Mouse (Mus musculus) MEL-GATA-1-ER (cell line): ENCODE data around the gene Ttll7.

Experiments
- DNase-seq: peaks from one replicate; pipeline ENCODE4 v3.0.0-alpha.2; 2012; ENCODE audit warnings: low read depth; ENCODE audit errors: extremely low read depth

Gene Ttll7

DNA sequence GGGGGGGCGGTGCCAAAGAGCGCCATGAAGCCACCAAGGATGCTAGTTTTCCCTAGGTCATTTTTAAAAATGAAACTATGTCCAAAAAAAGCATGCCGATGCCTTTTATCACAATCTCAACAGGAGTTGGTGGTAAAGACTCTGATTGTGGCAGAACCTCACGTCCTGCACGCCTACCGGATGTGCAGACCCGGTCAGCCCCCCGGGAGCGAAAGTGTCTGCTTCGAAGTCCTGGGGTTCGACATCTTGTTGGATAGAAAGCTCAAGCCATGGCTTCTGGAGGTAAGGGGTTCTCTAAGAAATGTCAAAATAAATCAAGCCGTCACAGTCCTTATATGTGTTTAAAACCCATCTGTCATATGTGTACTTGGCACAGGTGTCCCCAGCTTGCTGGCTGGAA lies 60.9 kb downstream of the Ttll7 start:
- no peak for DNase-seq

DNA sequence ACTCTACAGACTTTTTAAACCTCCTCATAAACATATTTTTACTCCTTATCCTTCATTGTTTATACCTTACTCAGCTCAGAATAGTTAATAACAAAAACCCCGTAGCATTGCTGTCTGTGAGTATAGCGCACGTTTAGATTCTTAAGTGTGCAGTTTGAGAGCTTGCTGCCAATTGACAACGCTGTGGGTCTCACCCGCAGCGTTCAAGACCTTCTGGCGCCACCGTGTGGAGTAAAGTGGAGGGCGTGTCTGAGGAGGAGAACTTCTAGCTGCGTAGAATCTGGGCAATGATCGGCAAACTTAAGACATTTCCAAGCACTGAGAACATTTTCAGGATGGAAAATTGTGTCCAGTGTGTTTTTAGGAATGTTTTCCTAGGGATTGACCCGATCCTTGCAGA lies 62.6 kb downstream of the Ttll7 start:
- DNase-seq: peak; percentile 68

DNA sequence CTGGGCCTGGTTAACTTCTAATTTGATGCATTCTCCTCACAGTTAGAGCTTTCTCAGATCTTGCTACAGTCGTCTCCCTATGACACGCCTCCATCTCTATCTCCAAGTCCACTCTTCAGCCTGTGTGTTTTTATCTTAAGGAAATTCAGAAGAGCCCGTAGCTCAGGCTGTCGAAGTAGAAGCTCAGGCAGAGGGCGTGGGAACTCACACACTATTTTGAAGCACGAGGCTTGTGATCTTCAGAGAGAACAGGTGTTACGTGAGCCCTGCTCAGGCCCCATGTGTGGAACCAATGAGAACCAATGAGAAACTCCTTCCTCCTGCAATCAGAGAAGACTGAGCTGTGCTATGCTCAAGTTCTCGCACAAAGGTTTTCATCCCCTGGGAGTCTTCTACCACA lies 65.7 kb downstream of the Ttll7 start:
- no peak for DNase-seq

DNA sequence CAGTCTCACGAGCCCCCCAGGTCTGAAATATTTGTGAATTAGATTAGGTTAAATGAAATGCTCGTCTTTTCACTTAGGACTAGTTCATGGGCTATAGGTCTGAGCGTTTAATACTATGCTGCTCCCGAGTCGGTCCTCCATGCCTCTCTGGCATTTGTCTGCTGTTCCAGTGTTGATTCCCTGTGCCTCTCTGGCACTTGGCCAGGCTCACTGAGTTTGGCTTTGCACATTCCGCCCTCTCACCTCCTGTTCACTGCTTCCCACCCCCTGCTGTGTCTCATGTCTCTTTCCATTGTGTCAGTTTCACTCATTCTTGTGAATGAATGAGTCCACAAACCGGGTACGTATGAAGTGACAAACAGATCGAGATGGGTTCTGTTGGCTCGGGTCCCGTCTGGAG lies 66.2 kb downstream of the Ttll7 start:
- DNase-seq: no peak

DNA sequence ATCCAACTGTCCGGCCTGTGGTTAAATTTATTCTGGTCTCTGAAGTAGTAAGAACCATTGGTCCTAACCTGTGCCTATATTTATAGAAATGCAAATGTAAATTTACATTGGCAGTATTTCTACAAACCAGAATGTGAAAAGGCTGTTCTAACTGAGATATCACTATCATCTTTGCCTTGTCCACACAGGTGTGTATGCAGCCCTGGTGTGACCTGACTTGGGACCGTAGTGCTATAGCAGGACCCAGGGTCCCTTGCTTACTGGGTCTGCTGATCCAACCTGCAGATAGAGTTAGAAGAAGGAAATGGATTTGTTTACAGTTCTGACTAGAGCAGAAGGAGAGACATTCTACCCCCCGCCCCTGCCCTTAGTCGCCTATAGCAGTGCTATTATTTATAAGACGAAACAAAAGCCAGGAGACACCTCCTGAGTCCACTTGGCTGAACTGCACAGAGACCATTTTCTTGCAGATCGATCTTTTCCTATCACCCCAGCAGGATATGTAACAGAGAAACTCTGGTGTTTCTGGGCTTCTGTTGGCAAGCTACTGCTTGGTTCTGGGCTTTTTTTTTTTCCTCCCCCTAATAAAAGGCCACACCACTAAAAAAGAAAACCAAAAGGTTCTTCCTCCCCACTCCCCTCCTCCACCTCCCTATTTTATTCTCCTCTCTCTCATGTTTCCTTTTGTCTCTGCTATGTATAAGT lies 75.3 kb downstream of the Ttll7 start:
- no peak for DNase-seq

DNA sequence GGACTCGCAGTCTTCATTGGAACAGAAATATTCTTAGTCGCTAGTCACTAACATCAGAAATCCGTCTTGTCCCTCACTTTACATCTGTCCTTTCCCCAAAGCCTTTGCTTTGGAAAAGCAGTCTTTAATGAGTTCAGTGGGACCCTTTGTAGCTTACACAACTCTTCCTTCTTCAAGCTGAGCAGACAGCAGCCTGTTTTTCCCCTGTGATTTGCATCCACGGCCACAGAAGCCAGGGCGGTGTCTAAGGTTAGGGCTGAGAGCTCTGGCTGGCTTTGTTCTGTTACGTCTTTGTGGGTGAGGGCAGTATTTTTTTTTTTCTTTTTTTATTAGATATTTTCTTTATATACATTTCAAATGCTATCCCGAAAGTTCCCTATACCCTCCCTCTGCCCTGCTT lies 76.0 kb downstream of the Ttll7 start:
- no peak for DNase-seq

DNA sequence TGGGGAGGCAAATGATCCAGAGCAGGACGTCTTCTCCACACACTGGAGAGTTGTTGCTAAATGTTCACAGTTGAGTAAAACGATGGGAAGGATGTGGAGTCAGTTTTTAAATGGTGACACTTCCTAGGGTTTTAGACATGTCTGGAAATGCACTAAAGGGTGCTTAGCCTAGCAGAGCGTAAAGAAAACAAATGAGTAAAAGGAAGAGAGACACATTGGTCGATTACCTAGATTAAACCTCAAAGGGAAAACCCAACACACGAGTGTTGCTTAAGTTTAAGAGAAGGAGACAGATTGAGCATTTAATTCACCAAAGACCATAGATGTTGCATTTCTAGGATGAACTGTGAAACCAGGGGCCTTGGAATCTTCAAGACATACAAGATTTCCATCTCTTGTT lies 76.8 kb downstream of the Ttll7 start:
- DNase-seq: no peak

DNA sequence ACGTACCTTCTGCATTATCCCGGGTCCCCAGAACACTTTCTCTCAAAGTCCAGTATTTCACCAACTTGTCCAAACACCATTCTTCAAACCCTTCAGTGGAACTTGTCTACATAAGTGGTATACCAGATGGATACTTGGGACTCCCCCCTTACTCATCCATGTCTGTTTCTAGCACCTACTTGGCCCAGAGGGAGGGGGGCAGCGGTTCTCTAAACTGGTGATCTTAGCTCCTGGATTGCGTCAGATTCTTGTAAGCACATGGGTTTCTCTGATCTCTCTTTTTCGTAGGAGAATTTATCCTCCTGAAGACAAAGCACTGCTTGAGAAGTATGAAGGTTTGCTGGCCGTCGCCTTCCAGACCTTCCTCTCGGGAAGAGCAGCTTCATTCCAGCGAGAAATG lies 79.0 kb downstream of the Ttll7 start:
- DNase-seq: no peak

DNA sequence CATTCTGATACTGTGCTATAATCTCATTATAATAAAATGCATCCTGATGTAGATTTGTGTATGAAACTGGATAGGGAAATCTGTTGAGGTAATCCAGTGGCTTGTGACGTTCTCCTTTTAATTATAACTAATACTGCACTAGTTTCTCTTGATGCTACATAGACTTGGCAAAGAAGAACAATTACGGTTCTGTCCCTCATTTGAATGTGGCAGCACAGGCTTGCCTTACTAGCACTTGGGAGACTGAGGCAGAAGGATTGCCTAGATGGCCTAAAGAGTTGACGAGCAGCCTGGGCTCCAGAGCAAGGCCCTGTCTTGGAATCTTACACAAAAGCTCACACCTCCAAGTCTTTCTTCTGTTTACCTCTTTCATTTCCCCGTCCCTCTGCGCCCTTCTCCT lies 80.3 kb downstream of the Ttll7 start:
- DNase-seq: no peak

DNA sequence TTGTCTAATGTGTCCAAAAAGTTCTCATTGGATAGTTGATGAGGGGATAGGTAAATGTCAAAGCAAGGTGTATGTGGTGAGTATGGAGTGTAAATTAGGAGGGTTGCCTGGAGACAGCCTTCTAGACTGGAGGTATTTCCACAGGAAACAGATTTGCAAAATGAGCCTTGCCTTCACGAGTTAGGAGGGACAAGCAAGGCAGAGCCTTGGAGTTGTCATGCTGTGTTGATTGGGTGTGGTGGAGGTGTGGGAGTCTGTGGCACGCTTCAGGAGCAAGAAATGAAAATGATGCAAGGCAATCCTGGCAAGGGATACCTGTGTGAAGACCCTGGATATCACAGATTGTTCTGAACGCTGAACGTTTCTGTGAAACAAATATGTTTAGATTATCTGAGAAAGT lies 84.7 kb downstream of the Ttll7 start:
- DNase-seq: no peak

DNA sequence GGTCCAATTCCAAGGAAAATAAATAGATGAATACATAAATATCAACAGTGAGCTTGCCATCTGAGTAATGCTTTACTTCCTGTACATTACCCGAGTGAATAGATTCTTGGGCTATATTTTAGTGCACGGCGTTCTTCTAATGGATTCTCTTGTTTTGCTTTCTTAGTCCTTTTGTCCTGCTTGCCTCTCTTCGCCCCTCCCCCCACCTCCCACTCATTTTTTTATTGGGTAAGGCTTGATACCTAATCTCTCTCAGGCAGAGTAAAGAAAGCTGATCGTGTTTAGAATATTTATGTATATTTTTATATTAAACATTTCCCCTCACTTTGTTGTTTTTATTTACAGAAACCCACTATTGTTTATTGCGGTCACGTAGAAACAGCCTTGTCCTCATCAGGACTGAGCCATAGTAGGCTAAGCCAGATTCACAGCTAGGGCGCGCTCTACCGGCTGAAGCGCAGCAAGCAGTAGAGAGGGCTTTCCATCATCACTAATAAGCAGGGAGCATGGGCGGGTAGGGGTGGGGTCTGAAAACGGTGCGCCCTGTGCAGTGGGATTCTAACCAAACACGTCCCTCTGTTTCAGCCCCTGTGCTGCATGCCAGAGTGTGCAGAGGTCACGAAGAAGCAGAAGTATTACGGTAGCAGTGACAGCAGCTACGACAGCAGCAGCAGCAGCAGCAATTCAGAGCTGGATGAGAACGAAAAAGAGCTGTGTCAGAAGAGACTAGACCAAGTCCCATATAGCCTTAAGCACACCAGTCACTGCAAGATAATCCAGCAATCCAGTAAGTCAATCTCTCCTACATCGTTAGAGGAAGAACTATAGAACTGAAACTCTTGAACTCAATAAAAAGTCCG lies 87.5 kb downstream of the Ttll7 start:
- DNase-seq: no peak

DNA sequence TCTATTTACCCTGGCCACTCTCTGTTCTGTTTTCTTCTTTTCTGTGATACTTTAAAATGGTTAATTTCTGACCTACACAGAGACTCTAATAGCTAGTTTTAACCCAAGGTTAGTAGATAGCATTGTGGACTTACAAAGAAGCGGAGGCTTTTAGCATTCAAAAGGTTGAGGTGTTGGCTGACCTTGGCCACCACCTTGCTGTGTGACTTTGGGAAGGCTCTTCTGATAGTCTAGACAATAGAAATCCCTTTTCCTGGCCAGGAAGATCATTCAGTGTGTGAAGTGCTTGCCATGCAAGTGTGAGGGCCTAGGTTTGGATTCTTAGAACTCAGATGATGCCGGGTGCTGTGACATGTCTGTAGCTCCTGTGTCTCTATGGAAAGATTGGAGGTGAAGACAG lies 90.9 kb downstream of the Ttll7 start:
- DNase-seq: no peak

DNA sequence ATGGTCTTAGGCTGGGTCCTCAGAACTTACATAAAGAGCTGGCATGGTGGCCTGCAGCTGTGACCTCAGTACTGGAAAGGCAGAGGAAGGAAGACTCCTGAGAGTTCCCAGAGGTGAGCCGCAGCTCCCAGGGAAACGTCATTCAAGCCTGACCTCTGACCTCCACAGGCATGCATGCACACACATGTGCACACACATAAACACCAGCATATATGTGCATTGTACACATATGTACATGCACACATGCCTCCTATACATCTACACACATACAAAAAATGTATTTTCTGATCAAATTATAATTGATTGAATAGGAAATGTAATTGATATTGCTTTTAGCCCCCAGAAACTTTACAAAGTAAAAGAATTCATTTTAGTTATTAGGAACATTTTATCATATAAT lies 93.2 kb downstream of the Ttll7 start:
- DNase-seq: no peak

DNA sequence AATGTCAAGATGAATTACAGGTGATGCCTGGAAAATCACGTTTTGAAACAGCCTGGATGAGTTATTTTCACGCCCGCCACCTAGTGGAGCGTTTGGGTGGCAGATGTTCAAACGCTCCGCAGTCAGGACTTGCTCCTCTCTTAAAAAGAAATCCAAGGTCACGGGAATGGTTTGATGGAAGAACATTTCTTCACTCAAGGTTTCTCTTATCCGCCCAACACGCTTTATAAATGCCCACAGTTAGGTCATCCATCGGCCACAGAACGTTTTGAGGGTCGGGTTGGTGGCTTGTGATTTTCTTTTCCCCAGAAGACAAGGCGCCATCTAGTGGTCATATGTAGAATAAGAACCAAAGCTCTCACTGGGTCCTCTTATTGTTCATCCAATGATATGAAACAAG lies 93.7 kb downstream of the Ttll7 start:
- peak; percentile 72 for DNase-seq

DNA sequence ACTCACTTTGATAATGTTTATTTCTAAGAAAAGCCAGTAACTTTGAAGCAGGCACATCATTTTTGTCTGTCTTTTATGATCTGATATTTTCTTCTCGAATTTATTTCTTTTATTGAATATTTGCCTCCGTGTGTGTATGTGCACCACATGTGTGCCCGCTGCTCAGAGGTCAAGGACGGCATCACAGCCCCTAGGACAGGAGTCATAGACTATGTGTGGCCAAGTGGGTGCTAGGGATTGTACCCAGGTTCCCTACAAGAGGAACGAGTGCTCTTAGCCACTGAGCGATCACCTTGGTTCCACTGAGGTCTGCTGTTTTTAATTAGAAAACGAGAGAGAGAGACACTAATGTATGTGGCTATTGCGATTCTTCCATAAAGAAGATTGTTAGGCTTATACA lies 94.5 kb downstream of the Ttll7 start:
- DNase-seq: peak; percentile 3

DNA sequence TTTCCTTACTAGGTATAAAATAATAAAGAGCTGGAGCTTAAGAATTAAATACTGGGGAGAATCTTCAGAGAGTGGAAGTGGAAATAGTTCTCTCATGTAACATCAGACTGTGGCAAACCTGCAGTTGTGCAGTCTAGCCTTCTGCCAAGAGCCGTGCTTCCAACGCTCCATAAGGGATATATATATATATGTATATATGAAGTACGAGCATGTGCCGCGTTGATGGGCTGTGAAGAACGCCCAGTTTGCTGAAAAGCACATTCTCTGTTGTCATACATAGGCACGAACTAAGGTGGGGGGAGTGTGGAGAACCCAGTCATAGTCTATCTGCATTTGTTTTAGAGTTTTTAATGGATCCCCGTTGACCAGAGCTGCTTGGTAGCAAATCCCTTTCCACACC lies 104.6 kb downstream of the Ttll7 start:
- no peak for DNase-seq

DNA sequence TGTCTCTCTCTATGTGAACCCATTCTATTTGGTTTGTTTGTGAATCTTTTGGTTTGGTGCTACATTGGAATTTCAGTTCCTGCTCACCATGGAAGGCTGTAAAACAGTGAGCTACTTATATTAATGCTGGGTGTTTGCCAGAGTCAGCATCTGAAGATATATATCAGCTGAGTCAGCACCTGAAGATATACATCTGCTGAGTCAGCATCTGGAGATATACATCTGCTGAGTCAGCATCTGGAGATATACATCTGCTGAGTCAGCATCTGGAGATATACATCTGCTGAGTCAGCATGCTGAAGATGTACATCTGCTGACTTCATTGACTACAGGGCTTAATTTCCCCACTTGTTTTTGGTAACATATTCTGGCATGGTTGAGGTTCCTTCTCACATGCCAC lies 110.7 kb downstream of the Ttll7 start:
- no peak for DNase-seq

DNA sequence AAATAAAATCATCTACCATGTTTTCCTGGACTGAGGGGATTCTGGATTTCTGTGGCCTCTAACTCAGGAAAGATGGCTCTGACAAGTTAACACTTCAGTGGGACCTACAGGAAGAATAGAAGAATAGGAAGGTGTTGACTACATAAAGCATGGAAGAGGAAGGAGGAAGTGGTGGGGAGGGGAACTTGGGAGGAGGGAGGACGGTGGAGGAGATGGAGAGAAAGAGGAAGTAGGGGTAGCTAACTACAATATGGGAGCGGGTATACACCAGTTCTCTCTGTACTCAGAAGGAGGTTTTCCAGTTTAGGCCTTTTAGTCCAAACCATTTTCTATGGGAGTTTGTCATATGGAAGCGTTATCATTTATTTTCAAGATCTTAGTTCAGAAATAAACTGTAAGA lies 112.2 kb downstream of the Ttll7 start:
- peak; percentile 75 for DNase-seq

DNA sequence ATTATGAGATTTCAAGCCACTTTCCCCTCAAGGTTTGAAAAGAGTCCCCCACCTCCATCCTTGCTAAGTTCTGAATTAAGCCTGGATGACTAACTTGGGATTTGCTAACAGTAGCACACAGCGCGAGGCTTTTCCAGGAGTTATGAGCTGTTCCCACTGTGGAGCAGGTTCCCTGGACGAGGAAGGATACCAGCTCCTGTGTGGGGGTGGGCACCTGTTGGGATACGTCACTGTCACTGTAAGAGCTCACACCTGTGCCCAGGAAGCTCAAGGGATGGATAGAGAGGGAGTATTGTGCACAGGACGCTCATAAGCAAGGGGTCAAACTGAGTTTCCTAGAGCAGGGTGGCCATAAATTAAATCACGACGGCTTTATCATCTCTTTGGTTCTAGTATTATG lies 115.1 kb downstream of the Ttll7 start:
- no peak for DNase-seq

DNA sequence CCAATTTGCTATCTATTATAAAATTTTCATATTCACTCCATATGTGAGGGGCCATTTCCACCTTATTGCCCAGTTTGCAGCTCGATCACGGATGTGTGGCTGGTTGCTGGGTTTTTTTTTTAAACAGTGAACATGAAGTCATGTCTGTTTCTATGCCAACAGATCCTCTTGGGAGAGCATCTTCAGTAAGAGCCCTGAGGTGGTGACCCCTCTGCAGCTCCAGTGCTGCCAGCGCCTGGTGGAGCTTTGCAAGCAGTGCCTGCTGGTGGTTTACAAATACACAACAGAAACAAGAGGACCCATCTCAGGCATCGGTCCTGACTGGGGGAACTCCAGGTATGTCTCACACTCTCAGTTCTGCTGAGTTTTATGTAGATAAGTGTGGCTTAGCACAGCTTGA lies 115.7 kb downstream of the Ttll7 start:
- no peak for DNase-seq

DNA sequence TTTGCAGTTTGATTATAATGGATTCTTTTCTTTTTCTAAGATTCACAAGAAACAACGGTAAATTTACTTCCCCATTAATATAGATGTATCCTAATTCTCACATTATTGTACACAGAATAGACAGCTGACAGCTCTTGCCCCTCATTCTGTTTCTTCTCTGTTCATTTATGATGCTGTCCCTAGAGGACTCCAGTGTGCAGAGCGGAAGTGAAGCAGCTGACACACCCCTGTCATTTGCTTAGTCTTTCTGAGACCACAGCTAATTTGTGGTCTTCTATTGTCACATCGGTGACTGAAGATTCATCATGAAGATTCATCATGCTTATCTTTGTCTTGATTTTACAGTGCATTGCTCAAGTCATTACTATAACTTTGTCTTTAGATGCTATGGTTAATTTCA lies 126.1 kb downstream of the Ttll7 start:
- DNase-seq: no peak

DNA sequence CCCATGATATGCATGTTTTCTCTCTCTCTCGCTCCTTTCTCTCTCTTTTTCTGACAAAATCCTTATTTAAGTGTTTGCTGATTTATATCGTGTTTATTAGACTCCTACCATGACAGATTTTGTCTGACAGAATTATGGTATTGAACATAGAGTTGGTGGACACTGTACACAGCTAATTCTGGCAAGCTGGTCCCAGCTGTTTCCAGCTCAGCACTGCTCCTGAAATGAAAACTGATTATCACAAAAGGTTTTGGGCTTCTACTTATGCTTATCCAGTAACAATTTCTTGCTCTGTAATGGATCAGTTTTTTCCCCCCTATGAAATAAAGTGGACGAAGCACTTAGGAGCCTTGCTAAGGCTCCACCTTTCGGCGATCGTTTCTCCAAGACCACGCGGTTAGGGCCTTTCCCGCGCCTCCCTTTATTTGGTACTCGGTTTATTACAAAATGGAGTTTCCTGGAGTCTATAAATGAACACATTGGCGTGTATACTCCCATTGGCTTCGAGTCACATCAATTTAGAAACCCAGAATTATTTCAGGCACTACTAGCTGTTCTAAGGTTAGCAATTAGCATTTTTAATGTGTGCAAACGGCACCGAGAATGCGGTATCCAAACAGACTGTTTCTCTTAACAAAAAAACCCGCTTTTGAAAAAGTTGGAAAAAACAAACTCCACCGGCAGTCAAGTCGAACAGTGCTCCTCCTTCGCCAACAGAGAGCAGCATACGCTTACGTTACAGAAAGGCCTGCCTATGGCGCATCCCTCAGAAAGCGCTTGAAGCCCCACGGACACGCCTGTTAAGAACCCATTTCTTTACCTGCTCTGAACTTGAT lies 141.9 kb downstream of the Ttll7 start:
- DNase-seq: no peak
